Mouse (Mus musculus): ENCODE measurements around the gene Arhgef38. TPM values are rescaled to one million over a fixed set of nuclear protein-coding genes. Genes with fewer than 3 reads are reported as not detected.

Arhgef38 gene
- total and polyA plus RNA-seq, 2 experiments from 2014 or later = 0.06 to 0.22 TPM

GRCm38 (mm10) chr3:133233993-133234392 is 756 bp downstream of the Arhgef38 start:
- H3K27ac ChIP-seq (ENCODE audit: low read depth, low read length) = no peak overlapping the region
- ATAC-seq (ENCODE audit: low FRiP score) = no peak
- no peak overlapping the region for H3K4me3 ChIP-seq (ENCODE audit: low read depth, low read length)
- TF ChIP-seq CTCF (IDR thresholded peaks at IDR 0.05) = no peak
- H3K9ac ChIP-seq (replicated peaks; ENCODE audit: low read length, poor library complexity, severe bottlenecking) = no peak overlapping the region
- no peaks in the 10 kb centered on the region for H3K27me3 ChIP-seq (ENCODE audit: insufficient read depth, low read length)
- no peak for DNase-seq (ENCODE audit: low spot score)
- H3K4me1 ChIP-seq (ENCODE audit: insufficient read depth, low read length) = no peaks in the 10 kb centered on the region
- WGBS = 60% methylated on average over 9 of the region's 9 CpGs
- no peaks in the 10 kb centered on the region for H3K9me3 ChIP-seq (ENCODE audit: low read length)
- H3K36me3 ChIP-seq (ENCODE audit: insufficient read depth, low read length) = no peaks in the 10 kb centered on the region
- no peak overlapping the region for H3K4me2 ChIP-seq (ENCODE audit: low read depth, low read length, poor library complexity, severe bottlenecking)

- no peak for TF ChIP-seq CTCF (IDR thresholded peaks at IDR 0.05)
- WGBS = 88% methylated on average over 2 of the region's 2 CpGs
- no peaks in the 10 kb centered on the region for H3K9me3 ChIP-seq (ENCODE audit: low read length)
- no peak for DNase-seq (ENCODE audit: low spot score)
- no peak overlapping the region for H3K4me3 ChIP-seq (ENCODE audit: low read depth, low read length)
- no peaks in the 10 kb centered on the region for H3K4me1 ChIP-seq (ENCODE audit: insufficient read depth, low read length)
- ATAC-seq (ENCODE audit: low FRiP score) = no peak
- no peaks in the 10 kb centered on the region for H3K27me3 ChIP-seq (ENCODE audit: insufficient read depth, low read length)
- H3K4me2 ChIP-seq (ENCODE audit: low read depth, low read length, poor library complexity, severe bottlenecking) = no peak overlapping the region
- no peak overlapping the region for H3K9ac ChIP-seq (replicated peaks; ENCODE audit: low read length, poor library complexity, severe bottlenecking)
- H3K27ac ChIP-seq (ENCODE audit: low read depth, low read length) = no peak overlapping the region
- no peaks in the 10 kb centered on the region for H3K36me3 ChIP-seq (ENCODE audit: insufficient read depth, low read length)
These were observed 4.3 kb downstream of the Arhgef38 start for GRCm38 (mm10) chr3:133230427-133230826.

- no peak for ATAC-seq (ENCODE audit: low FRiP score)
- Histone ChIP-seq H3K36me3 (ENCODE audit: insufficient read depth, low read length) (no peaks in the 10 kb centered on the region), H3K4me2 (ENCODE audit: low read depth, low read length, poor library complexity, severe bottlenecking) (no peak overlapping the region), H3K9ac (replicated peaks; ENCODE audit: low read length, poor library complexity, severe bottlenecking) (no peak overlapping the region), H3K27ac (ENCODE audit: low read depth, low read length) (no peak overlapping the region), H3K9me3 (ENCODE audit: low read length) (no peaks in the 10 kb centered on the region), H3K27me3 (ENCODE audit: insufficient read depth, low read length) (no peaks in the 10 kb centered on the region), H3K4me1 (ENCODE audit: insufficient read depth, low read length) (no peaks in the 10 kb centered on the region), H3K4me3 (ENCODE audit: low read depth, low read length) (no peak overlapping the region)
- no peak for TF ChIP-seq CTCF (IDR thresholded peaks at IDR 0.05)
- no peak for DNase-seq (ENCODE audit: low spot score)
These were observed 5.2 kb downstream of the Arhgef38 start for GRCm38 (mm10) chr3:133229594-133229993.

- 91% methylated on average over 19 of the region's 19 CpGs for WGBS
- Histone ChIP-seq H3K27ac (ENCODE audit: low read depth, low read length) (no peak overlapping the region), H3K4me2 (ENCODE audit: low read depth, low read length, poor library complexity, severe bottlenecking) (no peak overlapping the region), H3K9me3 (ENCODE audit: low read length) (no peaks in the 10 kb centered on the region), H3K4me3 (ENCODE audit: low read depth, low read length) (no peak overlapping the region), H3K4me1 (ENCODE audit: insufficient read depth, low read length) (no peaks in the 10 kb centered on the region), H3K36me3 (ENCODE audit: insufficient read depth, low read length) (no peaks in the 10 kb centered on the region), H3K27me3 (ENCODE audit: insufficient read depth, low read length) (no peaks in the 10 kb centered on the region), H3K9ac (replicated peaks; ENCODE audit: low read length, poor library complexity, severe bottlenecking) (no peak overlapping the region)
- ATAC-seq (ENCODE audit: low FRiP score) (no peak), DNase-seq (ENCODE audit: low spot score) (no peak)
- no peak for TF ChIP-seq CTCF (IDR thresholded peaks at IDR 0.05)
These were observed 7.3 kb downstream of the Arhgef38 start for GRCm38 (mm10) chr3:133227258-133228012.

- Histone ChIP-seq H3K4me1 (ENCODE audit: insufficient read depth, low read length) (no peaks in the 10 kb centered on the region), H3K9ac (replicated peaks; ENCODE audit: low read length, poor library complexity, severe bottlenecking) (no peak overlapping the region), H3K4me2 (ENCODE audit: low read depth, low read length, poor library complexity, severe bottlenecking) (no peak overlapping the region), H3K36me3 (ENCODE audit: insufficient read depth, low read length) (no peaks in the 10 kb centered on the region), H3K4me3 (ENCODE audit: low read depth, low read length) (no peak overlapping the region), H3K27me3 (ENCODE audit: insufficient read depth, low read length) (no peaks in the 10 kb centered on the region), H3K27ac (ENCODE audit: low read depth, low read length) (no peak overlapping the region), H3K9me3 (ENCODE audit: low read length) (no peaks in the 10 kb centered on the region)
- no peak for TF ChIP-seq CTCF (IDR thresholded peaks at IDR 0.05)
- no peak for ATAC-seq (ENCODE audit: low FRiP score)
- 57% methylated on average over 7 of the region's 7 CpGs for WGBS
- no peak for DNase-seq (ENCODE audit: low spot score)
These were observed 16.2 kb downstream of the Arhgef38 start for GRCm38 (mm10) chr3:133218501-133218900.

GRCm38 (mm10) chr3:133215198-133215819 is 19.4 kb downstream of the Arhgef38 start:
- TF ChIP-seq CTCF (IDR thresholded peaks at IDR 0.05) = no peak

More at GRCm38 (mm10) chr3:133215198-133215819, 19.4 kb downstream of the Arhgef38 start:
- Histone ChIP-seq H3K9me3 (ENCODE audit: low read length) (no peaks in the 10 kb centered on the region), H3K4me3 (ENCODE audit: low read depth, low read length) (no peak overlapping the region), H3K4me1 (ENCODE audit: insufficient read depth, low read length) (no peaks in the 10 kb centered on the region), H3K27ac (ENCODE audit: low read depth, low read length) (no peak overlapping the region), H3K36me3 (ENCODE audit: insufficient read depth, low read length) (no peaks in the 10 kb centered on the region), H3K9ac (replicated peaks; ENCODE audit: low read length, poor library complexity, severe bottlenecking) (no peak overlapping the region), H3K4me2 (ENCODE audit: low read depth, low read length, poor library complexity, severe bottlenecking) (no peak overlapping the region), H3K27me3 (ENCODE audit: insufficient read depth, low read length) (no peaks in the 10 kb centered on the region)
- DNase-seq (ENCODE audit: low spot score) (no peak), ATAC-seq (ENCODE audit: low FRiP score) (no peak)
- WGBS = 94% methylated on average over 5 of the region's 5 CpGs
